Mouse (Mus musculus) spleen, adult 18-20 months (tissue): Measurements from ENCODE around the gene Hprt.
"Not testable (repeated sequence)": the region's sequence is repeated elsewhere in the genome, so short reads cannot be mapped to it uniquely, and the experiment has no call there.

Source experiments
- DNase-seq, 2 experiments: peaks; one replicate each; pipeline ENCODE4 v3.0.0; 2022; ENCODE audit warnings: mixed read lengths in 2 of 2

The Hprt gene

GRCm38 (mm10) chrX:52987905-52988783, at the start of gene Hprt:
Gene Hprt, plus strand, starts transcription at chrX:52988137.
- peak; percentile 76 to 85 for DNase-seq

DNA sequence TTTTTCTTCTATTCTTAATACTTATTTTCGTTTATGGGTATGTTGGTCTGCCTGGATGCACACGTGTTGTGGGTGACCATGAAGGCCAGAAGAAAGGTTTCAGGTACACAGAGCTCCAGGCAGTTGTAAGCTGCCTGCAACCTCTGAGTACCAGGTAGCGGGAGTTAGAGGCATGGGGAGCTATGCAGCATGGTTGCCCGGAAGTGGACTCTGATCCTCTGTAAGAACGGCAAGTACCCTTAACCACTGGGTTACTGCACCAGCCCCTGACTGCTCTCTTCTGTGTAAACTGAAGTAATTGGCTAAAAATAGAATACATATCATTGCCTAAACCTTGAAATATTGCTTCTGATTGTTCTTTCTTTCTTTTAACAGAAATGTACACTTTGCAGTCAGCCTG, 42.4 kb upstream of the Hprt start:
- no peak for DNase-seq

DNA sequence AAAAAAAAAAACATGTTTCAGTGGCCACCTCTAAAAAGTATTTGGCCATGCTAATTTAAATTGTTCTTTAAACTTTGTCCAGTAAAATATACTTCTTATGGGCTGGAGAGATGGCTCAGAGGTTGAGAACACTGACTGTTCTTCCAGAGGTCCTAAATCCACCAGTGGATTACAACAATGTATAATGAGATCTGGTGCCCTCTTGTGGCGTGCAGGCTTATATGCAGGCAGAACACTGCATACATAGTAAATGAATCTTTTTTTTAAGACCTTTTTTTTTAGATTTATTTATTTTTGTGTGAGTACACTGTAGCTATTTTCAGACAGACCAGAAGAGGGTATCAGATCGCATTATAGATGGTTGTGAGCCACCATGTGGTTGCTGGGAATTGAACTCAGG, 38.2 kb upstream of the Hprt start:
- peak in 1 of 2 experiments; percentile 16 for DNase-seq

DNA sequence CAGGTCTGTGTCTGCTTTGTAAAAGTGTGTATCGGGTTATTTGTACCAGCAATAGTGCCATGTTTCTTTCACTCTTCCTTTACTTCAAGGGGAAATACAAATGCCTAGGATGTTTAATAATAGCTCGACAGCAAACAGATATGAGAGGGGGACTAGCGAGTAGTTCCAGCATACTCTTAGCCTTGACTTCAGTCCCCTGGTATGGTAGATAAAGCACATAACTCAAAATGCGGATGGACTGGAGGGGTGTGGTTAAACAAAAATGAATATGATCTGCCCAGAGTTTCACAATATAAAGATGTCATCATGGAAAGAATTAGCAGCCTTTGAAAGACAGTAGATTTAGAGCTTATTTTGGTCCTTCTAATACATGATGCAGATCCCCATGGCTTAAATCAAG, 31.0 kb upstream of the Hprt start:
- no peak for DNase-seq

DNA sequence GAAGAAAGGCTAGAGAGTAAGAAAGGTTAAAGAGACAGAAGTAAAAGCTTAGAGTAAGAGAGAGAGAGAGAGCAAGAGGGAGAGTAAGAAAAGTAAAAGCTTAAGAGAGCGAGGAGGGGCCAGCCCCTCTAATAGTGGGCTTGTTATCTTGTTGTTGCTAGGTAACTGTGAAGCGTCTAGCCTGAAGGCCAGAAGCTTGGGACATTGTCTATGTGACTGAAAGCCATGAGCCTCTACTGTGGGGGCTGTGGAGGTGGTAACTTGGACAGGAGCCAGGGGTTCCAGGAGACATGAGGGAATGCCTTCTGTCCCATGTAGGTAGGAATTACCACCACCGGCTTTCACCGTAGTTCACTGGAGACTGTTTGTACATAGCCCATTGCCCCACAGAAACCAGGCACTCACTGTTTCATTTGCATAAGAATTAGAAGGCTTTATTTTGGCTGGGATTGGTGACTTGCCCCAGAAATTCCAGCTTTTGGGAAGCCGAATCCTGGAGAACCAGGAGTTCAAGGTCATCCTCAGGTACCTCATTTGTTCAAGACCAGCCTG, 26.3 kb upstream of the Hprt start:
- no peak for DNase-seq

GRCm38 (mm10) chrX:52965149-52965548, 22.8 kb upstream of the Hprt start:
- DNase-seq, result no peak

DNA sequence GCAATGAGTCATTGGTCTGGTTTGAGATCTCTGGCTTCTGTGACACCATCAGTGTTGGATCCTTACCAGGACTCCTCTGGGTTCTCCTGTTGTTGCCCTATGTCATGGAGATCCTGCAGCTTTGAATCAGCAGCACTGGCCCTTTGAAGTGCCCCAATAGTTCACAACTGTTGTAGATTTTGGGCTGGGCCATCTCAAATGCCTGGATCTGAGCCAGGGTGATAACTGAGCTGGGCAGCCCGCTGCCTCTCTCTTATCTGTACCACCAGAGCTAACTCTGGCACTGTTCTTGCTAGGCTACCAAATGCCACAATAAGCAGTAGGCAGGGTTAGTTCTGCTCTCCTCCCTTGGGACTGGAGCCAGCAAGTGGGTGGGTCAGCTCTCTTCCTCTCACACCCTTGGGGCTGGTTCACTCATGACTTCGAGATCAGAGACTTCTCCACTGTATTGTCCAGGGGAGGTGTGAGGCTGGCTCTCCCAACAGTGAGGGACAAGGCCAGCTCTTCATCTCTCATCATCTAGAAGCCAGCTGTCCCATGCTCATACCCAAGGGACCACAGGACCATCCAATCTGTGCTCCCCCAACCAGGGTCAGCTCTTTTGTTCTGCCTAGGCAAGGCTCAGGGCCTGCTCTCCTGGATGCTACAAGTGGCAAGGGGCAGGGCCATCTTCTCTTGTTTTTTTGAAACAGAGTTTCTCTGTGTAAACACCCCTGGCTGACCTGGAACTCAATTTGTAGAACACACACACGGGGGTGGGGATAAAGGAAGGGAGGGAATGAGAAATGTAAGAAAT, 16.5 kb upstream of the Hprt start:
- DNase-seq, result peak in 1 of 2 experiments; percentile 6

DNA sequence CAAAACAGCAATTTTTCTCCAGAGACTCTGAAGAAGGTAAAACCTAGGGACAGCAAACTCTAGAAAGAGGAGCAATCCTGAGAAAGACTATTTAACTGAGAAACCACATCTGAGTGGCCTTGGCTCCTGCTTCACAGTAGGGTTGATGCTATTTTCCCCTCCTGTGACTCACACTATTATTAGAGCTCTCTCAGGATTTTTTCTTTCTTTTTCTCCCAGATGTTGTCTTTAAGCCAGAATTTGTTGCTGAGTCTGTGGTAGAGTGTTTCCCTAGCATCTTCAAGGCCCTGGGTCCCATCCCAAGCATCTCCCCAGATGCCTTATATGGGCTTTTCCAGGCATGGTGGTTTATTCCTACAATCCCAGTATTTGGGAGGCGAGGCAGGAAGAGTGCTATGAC, 15.8 kb upstream of the Hprt start:
- no peak for DNase-seq

DNA sequence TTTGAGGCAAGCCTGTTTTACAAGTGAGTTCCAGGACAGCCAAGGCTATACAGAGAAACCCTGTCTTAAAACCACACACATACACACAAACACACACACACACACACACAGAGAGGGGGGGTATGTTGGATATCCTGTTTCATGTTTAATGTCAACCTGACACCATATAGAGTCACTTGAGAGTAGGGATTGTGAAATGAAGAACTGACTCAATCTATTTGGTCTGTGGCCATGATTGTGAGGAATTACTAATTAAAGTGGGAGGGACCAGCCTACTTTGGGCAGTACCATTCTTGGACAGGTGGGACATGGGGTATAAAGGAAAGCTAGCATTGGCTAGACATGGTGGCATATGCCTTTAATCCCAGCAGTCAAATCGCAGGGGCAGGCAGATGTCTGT, 15.3 kb upstream of the Hprt start:
- DNase-seq, result no peak

- DNase-seq, result no peak
Observed at GRCm38 (mm10) chrX:52978576-52978975, 9.4 kb upstream of the Hprt start.

DNA sequence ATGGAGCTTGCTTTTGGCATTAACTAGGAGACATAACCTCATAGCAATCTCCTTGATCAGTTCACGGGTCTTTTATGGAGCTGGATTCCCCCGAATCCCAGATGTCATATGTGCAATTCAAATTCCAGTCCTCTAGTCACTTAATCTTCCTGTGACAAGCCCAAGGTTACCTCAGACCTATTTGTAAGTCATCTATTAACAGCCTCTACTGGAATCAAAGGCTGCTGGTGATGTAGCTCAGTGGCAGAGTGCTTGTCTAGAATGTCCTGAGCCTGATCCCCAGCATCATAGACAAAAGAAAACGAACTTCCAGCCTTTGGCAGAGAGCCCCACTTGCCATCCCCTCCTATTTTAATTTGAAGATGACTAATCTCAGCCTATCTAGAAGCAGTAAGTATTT, 6.6 kb upstream of the Hprt start:
- DNase-seq, result no peak

DNA sequence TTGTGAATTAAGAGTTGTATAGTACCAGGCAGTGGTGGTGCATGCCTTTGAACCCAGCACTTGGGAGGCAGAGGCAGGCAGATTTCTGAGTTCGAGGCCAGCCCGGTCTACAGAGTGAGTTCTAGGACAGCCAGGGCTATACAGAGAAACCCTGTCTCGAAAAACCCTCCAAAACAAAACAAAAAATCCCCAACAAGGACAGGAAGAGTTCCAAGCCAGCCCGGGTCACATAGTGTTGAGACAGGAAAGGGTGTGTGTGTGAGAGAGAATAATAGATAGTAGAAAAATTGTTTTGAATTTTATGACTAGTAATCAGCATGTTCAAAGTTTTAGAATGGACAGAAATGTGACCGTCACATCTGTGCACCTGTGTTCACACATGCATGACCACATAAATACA, 6.8 kb downstream of the Hprt start:
- not testable (repeated sequence) for DNase-seq

GRCm38 (mm10) chrX:53004887-53005286, 16.9 kb downstream of the Hprt start:
- DNase-seq, result not testable (repeated sequence)

DNA sequence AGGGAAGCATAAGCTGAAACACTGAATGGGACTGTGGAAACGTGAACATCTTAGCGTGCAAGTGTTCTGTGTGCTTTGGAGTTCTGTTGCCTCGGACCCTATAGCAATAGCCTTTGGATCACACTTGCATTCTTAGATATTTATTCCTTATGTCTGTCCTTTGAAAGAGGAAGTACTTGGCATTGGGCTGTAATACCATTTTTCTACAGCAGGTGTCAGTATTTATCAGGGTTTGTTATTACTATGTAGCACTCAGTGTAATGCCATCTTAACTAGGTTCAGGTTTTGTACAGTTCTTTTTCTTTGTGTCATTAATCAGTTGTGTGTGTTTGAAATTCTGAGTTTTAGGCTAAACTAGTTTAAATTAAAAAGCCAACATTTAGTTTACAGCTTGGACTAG, 18.1 kb downstream of the Hprt start:
- no peak for DNase-seq

DNA sequence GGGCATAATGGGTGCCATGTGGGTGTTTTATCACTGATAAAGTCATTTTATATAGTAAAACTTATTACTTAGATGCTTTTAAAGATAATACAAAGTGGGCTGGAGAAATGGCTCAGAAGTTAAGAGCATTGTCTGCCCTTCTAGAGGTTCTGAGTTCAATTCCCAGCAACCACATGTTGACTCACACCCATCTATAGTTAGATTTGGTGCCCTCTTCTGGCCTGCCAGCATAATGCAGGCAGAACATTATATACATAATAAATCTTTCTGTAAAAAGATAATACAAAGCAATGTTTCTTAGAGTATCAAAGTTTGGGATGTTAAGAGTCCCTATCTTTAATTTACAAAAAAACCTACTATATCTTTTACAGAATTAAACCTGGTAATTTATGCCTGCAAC, 27.6 kb downstream of the Hprt start:
- DNase-seq, result peak in 1 of 2 experiments; percentile 11

DNA sequence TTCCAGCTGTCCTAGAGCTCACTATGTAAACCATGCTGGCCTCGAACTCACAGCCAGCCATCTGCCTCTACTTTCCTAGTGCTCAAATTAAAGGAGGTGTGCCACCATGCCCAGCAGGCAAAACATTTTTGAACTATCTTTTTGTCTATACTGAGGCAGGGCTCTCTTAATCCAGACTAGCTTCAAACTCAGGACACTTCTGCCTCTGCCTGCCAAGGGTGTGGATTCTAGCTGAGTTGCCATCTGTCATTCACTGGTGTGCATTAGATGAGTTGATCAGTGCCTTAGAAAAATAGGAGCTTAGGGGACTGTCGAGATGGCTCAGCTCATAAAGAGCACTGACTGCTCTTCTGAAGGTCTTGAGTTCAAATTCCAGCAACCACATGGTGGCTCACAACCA, 35.1 kb downstream of the Hprt start:
- no peak for DNase-seq

GRCm38 (mm10) chrX:53024268-53024667, 36.3 kb downstream of the Hprt start:
- DNase-seq, result not testable (repeated sequence)

DNA sequence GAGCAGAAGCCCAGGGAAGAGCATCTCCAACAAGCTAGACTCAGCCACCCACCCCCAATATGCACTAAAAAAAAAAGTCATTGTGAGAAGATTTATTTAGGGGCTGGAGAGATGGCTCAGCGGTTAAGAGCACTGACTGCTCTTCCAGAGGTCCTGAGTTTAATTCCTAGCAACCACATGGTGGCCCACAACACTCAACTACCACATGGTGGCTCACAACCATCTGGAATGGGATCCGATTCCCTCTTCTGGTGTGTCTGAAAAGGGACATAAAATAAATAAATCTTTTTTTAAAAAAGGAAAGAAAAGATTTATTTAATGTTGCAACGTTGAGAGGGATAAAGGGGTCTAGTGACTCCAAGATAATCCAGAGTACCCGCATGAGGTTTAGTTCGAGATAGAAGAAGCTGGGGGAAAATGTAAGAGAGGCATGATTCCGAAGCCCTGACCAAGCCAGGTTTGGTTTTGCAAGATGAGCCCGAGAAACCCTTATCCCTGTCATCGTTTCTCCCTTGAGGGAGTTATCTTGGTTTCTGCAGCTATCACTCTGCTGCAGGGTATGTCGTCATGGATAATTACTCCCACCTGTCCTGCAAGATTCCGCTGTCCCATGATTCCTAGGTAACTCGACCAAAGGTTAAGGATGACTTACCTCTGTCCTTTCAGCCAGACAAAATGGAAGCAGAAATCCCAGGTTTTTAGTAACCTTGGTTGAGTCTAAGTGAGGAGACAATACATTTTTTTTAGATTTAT, 37.7 kb downstream of the Hprt start:
- DNase-seq, result no peak

- no peak for DNase-seq
Observed at GRCm38 (mm10) chrX:53029559-53029958, 41.6 kb downstream of the Hprt start.

DNA sequence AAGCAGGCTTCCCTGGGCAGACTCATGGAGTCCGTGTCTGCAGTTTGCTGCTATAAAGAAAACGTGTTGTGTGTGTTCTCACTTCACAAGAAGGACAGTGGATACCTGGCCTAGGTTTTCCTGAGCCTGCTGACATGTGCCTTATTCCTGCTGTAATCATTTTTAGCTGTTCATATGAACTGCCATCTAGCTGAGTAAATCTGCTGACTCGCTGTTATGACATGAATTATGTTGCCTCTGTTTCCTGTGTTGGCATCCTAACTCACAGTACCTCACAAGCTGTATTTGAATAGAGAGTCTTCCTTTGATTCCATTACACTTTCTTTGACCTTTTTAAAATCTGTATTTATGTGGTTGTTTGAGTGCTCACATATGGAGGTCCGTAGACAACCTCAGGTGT, 50.3 kb downstream of the Hprt start:
- no peak for DNase-seq

DNA sequence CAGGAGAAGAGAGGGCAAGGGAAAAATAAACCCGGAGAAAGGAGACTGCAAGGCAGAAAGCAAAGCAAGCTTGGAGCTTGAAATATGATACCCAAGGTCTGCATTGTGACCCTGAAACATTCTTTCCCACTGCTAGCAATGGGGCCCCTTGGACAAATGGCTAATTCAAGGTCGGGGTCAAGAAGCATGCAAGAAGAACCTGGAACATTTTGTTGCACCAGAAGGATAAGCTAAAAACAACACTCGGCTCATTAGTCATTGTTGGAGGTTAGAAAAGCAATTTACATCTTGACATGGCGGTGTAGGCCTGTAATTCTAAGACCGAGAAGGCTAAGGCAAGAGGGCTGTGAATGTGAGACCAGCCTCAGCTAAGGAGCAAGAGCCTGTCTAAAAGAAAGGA, 51.7 kb downstream of the Hprt start:
- DNase-seq, result no peak

- DNase-seq, result no peak
Observed at GRCm38 (mm10) chrX:53040138-53040537, 52.2 kb downstream of the Hprt start.

DNA sequence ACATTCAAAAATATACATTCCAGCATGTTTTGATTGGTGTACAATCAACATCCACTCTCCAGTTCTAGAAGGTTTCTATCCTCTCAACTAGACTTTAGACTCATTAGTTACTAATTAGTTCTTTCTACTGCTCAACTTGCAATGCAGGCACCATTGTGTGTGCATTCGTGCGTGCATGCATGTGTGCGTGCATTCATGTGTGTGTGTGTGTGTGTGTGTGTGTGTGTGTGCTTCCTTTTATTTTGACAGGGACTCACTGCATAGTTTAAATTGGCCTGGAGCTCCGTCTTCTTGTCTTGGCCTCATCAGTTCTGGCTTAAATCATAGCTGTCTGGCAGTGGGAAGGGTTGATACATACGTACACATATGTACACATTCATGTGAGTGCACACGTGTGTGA, 53.1 kb downstream of the Hprt start:
- no peak for DNase-seq
